Comparison of ENCODE assay signal across 15 mouse cellular contexts in the genomic region with DNA sequence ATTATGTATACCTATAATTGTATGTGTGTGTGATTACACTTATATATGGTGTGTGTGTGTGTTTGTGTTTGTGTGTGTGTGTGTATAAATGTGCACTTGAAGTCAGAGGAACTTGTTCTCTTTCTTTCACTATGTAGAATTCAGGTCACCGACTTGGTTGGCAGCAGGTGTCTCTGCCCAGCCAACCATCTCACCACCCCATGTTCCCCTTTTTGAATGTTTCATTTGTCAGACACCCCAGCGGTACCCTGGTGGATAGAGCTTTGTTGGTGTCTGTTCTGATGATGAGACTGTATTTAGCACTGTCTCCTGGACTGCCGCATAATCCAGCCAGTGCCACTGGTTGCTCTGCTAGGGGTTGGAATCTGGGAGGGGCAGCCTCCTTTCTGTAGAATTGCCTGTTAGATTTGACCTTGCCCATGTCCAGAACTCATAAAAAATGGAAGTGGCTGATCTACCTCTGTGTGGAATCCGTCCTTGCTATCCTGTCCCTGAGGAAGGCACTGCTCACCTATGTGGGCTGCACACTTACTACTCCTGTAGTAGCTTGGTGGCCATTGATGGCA. TPM values are rescaled to one million over a fixed set of nuclear protein-coding genes. Genes with fewer than 3 reads are reported as not detected.
"Had no signal": no experiment of that assay in that cellular context is flagged by ENCODE, and none has a peak within 500 bp of the region (broad histone marks: within the 10 kb centered on the region; RNA-seq: fewer than 3 reads in every experiment).

No protein-coding gene starts in this region.

- H3K4me1 ChIP-seq: kidney, embryonic 15.5 days; liver, embryonic 12.5 days; stomach, embryonic 15.5 days had no signal

- H3K4me3 ChIP-seq: kidney, embryonic 15.5 days; limb, embryonic 15.5 days; liver, embryonic 12.5 days; midbrain, embryonic 12.5 days; stomach, embryonic 15.5 days had no signal

- H3K36me3 ChIP-seq: limb, embryonic 15.5 days; liver, embryonic 12.5 days; midbrain, embryonic 12.5 days; stomach, embryonic 15.5 days had no signal

- H3K9me3 ChIP-seq: kidney, embryonic 15.5 days; limb, embryonic 15.5 days; liver, embryonic 12.5 days; midbrain, embryonic 12.5 days; stomach, embryonic 15.5 days had no signal

- ATAC-seq: liver, embryonic 12.5 days; midbrain, embryonic 16.5 days had no signal

- DNase-seq: kidney, adult 18-20 months; kidney, postnatal 25 days; lung, embryonic 14.5 days; lung, postnatal 10 days; right cerebral cortex, adult 18-20 months; right cerebral cortex, postnatal 25 days; thymus, adult 2 months; thymus, postnatal 25 days had no signal

RNA-seq across cellular contexts. Expression of a gene that starts 5.8 kb away (rescaled TPM):
- total RNA-seq: megakaryocyte-erythroid progenitor cell, adult 5-6 weeks had no signal
